Mouse (Mus musculus): ENCODE results near the gene Xylt2.
"Not testable (repeated sequence)": the region's sequence is repeated elsewhere in the genome, so short reads cannot be mapped to it uniquely, and the experiment has no call there.

Gene Xylt2

GRCm38 (mm10) chr11:94676308-94676707 is 1.0 kb downstream of the Xylt2 start:
- no peak for DNase-seq (ENCODE audit: low read depth, low spot score)

- DNase-seq (ENCODE audit: low read depth, low spot score): no peak
Measured at GRCm38 (mm10) chr11:94675446-94675845, 1.9 kb downstream of the Xylt2 start.

GRCm38 (mm10) chr11:94674984-94675383 is 2.3 kb downstream of the Xylt2 start:
- DNase-seq (ENCODE audit: low read depth, low spot score): peak; percentile 35

- DNase-seq (ENCODE audit: low read depth, low spot score): no peak
Measured at GRCm38 (mm10) chr11:94665281-94665680, 12.0 kb downstream of the Xylt2 start.

- DNase-seq (ENCODE audit: low read depth, low spot score): no peak
Measured at GRCm38 (mm10) chr11:94661344-94661743, 16.0 kb downstream of the Xylt2 start.

- DNase-seq (ENCODE audit: low read depth, low spot score): peak; percentile 68
Measured at GRCm38 (mm10) chr11:94653663-94654436, 23.5 kb downstream of the Xylt2 start, which contains the start of the genes Mrpl27 and Eme1. Mrpl27 (plus strand) TSS chr11:94653767. Eme1 (minus strand) TSS chr11:94653964.

- DNase-seq (ENCODE audit: low read depth, low spot score): no peak
Measured at GRCm38 (mm10) chr11:94652973-94653372, 24.3 kb downstream of the Xylt2 start.

- not testable (repeated sequence) for DNase-seq (ENCODE audit: low read depth, low spot score)
Measured at GRCm38 (mm10) chr11:94651241-94651640, 26.1 kb downstream of the Xylt2 start.

GRCm38 (mm10) chr11:94646457-94646856 is 30.9 kb downstream of the Xylt2 start:
- DNase-seq (ENCODE audit: low read depth, low spot score): no peak

GRCm38 (mm10) chr11:94644461-94645219 is 32.7 kb downstream of the Xylt2 start:
- DNase-seq (ENCODE audit: low read depth, low spot score): peak; percentile 34

- DNase-seq (ENCODE audit: low read depth, low spot score): no peak
Measured at GRCm38 (mm10) chr11:94634431-94634830, 42.9 kb downstream of the Xylt2 start.

GRCm38 (mm10) chr11:94632988-94633387 is 44.3 kb downstream of the Xylt2 start:
- DNase-seq (ENCODE audit: low read depth, low spot score): no peak

GRCm38 (mm10) chr11:94631969-94632368 is 45.3 kb downstream of the Xylt2 start:
- DNase-seq (ENCODE audit: low read depth, low spot score): no peak

GRCm38 (mm10) chr11:94630199-94631011 is 46.9 kb downstream of the Xylt2 start:
- DNase-seq (ENCODE audit: low read depth, low spot score): no peak

- no peak for DNase-seq (ENCODE audit: low read depth, low spot score)
Measured at GRCm38 (mm10) chr11:94629884-94630198, 47.5 kb downstream of the Xylt2 start.

GRCm38 (mm10) chr11:94629199-94629883 is 48.0 kb downstream of the Xylt2 start, which contains the start of gene Lrrc59:
Lrrc59 (plus strand) TSS chr11:94629767.
- peak; percentile 60 for DNase-seq (ENCODE audit: low read depth, low spot score)

GRCm38 (mm10) chr11:94622162-94622561 is 55.2 kb downstream of the Xylt2 start:
- no peak for DNase-seq (ENCODE audit: low read depth, low spot score)

- no peak for DNase-seq (ENCODE audit: low read depth, low spot score)
Measured at GRCm38 (mm10) chr11:94621458-94621852, 55.9 kb downstream of the Xylt2 start.

- no peak for DNase-seq (ENCODE audit: low read depth, low spot score)
Measured at GRCm38 (mm10) chr11:94620766-94621457, 56.4 kb downstream of the Xylt2 start.

GRCm38 (mm10) chr11:94617646-94618045 is 59.7 kb downstream of the Xylt2 start:
- DNase-seq (ENCODE audit: low read depth, low spot score): no peak

GRCm38 (mm10) chr11:94615494-94615893 is 61.8 kb downstream of the Xylt2 start:
- no peak for DNase-seq (ENCODE audit: low read depth, low spot score)

Measured in telencephalon, adult 2 months (tissue).